Mouse (Mus musculus) intestine, postnatal 0 days (tissue): ENCODE results near the gene Fam174b. TPM values are rescaled to one million over a fixed set of nuclear protein-coding genes. Genes with fewer than 3 reads are reported as not detected.

ENCODE experiments used
- ATAC-seq: fragments of 200-750 bp; cut with Nextera tagmentation; 2 replicates; pipeline ENCODE4 v1.8.0; 2017; ENCODE audit warnings: mild to moderate bottlenecking, moderate TSS enrichment, moderate library complexity
- H3K27ac ChIP-seq: fragments of 300-500 bp; sonication (generic); 2 replicates; pipeline ENCODE4 v1.5.1; 2014; ENCODE audit warnings: mild to moderate bottlenecking, low read depth, low read length, moderate library complexity
- H3K27me3 ChIP-seq: fragments of 300-500 bp; sonication (generic); replicated peaks from 2 replicates; pipeline ENCODE4 v1.6.1; 2014; ENCODE audit warnings: low read length, mixed read lengths; ENCODE audit not compliant: control insufficient read depth, insufficient read depth
- H3K36me3 ChIP-seq: fragments of 300-500 bp; sonication (generic); 2 replicates; pipeline ENCODE4 v1.6.1; 2014; ENCODE audit warnings: mild to moderate bottlenecking, moderate library complexity; ENCODE audit not compliant: control insufficient read depth, insufficient read depth
- H3K4me1 ChIP-seq: fragments of 300-500 bp; sonication (generic); replicated peaks from 2 replicates; pipeline ENCODE4 v1.6.1; 2014; ENCODE audit warnings: antibody characterized with exemption, low read length, mixed read lengths; ENCODE audit not compliant: control insufficient read depth, insufficient read depth
- H3K4me2 ChIP-seq: fragments of 300-500 bp; sonication (generic); replicated peaks from 2 replicates; pipeline ENCODE4 v1.6.1; 2014; ENCODE audit warnings: low read depth, mild to moderate bottlenecking, moderate library complexity
- H3K4me3 ChIP-seq: fragments of 300-500 bp; sonication (generic); 2 replicates; pipeline ENCODE4 v1.5.1; 2014; ENCODE audit warnings: low read depth, low read length
- H3K9ac ChIP-seq: fragments of 300-500 bp; sonication (generic); 2 replicates; pipeline ENCODE4 v1.6.1; 2014; ENCODE audit warnings: mild to moderate bottlenecking, low read depth, low read length
- H3K9me3 ChIP-seq: fragments of 300-500 bp; sonication (generic); 2 replicates; pipeline ENCODE4 v1.6.1; 2016; ENCODE audit warnings: mixed run types; ENCODE audit not compliant: control insufficient read depth
- CTCF ChIP-seq: sonication (generic); IDR thresholded peaks from 2 replicates; pipeline ENCODE4 v1.5.1; 2016; ENCODE audit warnings: low read depth, mild to moderate bottlenecking, control low read depth, antibody characterized with exemption, moderate library complexity
- WGBS: fragments of 180-500 bp; shearing (Covaris S2); extraction: QIAGEN DNeasy Blood & Tissue Kit; methylation state at CpG from one replicate; pipeline ENCODE4 v1.1.7; 2014; 5-methylcytosine and 5-hydroxymethylcytosine counted together
- polyA plus RNA-seq: library from polyadenylated mRNA; unstranded; fragments of >200 nt; fragmentation: Nextera tagmentation; extraction: Ambion mirVana; gene quantifications from 2 replicates; pipeline ENCODE4 v1.2.1, GENCODE M21; 2015

Gene Fam174b
- polyA plus RNA-seq, 1 experiment from 2014 or later: 11.6 TPM

DNA sequence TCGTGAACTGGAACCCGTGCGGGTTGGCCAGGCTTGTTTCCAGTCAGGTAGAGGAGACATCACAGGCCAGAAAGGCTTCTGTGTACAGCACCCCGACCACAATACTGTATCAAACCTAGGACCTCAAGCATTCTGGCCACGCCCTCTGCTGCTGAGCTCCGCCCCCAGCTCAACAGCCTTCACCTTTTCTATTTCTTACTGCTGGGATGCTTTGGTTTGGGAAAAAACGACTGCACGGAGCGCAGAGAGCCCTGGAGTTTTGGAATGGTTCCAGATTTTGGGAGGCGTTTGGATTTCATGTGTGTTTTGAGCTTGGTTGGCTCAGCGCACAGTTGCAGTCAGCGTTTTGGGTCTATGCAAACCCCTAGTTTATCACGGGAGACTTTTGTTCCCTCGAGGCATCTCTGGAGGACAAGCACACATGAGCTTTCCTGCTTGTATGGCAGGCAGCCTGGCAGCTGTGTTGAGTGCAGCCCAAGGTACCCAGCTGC lies 32.2 kb downstream of the Fam174b start:
- H3K9ac ChIP-seq: no peak overlapping the region
- H3K27me3 ChIP-seq: no peaks in the 10 kb centered on the region
- H3K36me3 ChIP-seq: no peaks in the 10 kb centered on the region
- no peaks in the 10 kb centered on the region for H3K9me3 ChIP-seq
- H3K27ac ChIP-seq: no peak overlapping the region
- 71% methylated on average over 14 of the region's 14 CpGs for WGBS
- H3K4me3 ChIP-seq: no peak overlapping the region
- H3K4me2 ChIP-seq: no peak overlapping the region
- no peak for TF ChIP-seq CTCF
- H3K4me1 ChIP-seq: no peaks in the 10 kb centered on the region
- ATAC-seq: no peak

DNA sequence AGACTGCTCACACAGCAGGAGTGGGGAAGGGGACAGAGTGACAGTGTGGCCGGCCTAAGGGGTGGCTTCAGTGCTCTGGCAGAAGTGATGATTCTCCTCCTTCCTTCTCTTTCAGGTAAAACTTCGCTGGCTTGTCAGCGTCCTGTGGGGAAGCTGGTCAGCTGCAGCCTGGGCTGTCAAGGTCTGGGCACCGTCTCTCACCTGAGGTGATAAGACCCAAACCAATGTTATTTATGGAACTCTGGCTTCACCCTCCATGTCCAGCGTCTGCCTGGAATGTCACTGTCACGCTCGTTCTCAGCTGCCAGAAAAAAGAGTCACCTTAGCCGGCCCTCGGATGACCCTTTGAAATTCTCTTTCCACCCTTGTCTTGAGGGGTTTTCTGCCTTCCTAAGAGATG lies 34.7 kb downstream of the Fam174b start:
- no peak overlapping the region for H3K27ac ChIP-seq
- WGBS: 72% methylated on average over 9 of the region's 9 CpGs
- H3K4me1 ChIP-seq: no peaks in the 10 kb centered on the region
- no peak overlapping the region for H3K4me3 ChIP-seq
- no peak for TF ChIP-seq CTCF
- no peaks in the 10 kb centered on the region for H3K36me3 ChIP-seq
- H3K4me2 ChIP-seq: no peak overlapping the region
- H3K9ac ChIP-seq: no peak overlapping the region
- no peaks in the 10 kb centered on the region for H3K27me3 ChIP-seq
- H3K9me3 ChIP-seq: no peaks in the 10 kb centered on the region
- ATAC-seq: no peak

DNA sequence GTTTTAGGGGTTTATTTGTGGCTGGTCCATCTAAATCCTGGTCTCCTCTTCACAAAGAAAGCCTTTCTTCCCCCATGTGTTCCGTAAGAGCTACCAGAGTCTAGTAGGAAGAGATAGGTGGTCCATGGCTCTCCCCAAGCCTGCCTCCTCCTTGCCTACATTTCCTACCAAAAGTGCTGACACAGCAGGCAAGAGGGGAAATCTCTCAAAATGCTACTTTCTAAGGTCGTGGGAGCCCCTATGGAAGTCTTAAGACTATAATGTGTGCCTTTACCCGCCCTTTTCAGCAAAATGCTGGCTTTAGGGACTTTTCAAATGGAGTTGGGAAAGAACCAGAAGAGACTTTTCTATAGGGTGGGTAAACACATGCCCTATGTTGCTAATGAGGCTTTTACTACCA lies 37.7 kb downstream of the Fam174b start:
- H3K9me3 ChIP-seq: no peaks in the 10 kb centered on the region
- 77% methylated on average over 3 of the region's 3 CpGs for WGBS
- no peaks in the 10 kb centered on the region for H3K27me3 ChIP-seq
- no peak for TF ChIP-seq CTCF
- ATAC-seq: no peak
- H3K27ac ChIP-seq: no peak overlapping the region
- no peaks in the 10 kb centered on the region for H3K36me3 ChIP-seq
- no peak overlapping the region for H3K9ac ChIP-seq
- no peak overlapping the region for H3K4me3 ChIP-seq
- H3K4me1 ChIP-seq: no peaks in the 10 kb centered on the region
- H3K4me2 ChIP-seq: no peak overlapping the region

GRCm38 (mm10) chr7:73784736-73785428 lies 44.8 kb downstream of the Fam174b start:
- 82% methylated on average over 4 of the region's 4 CpGs for WGBS
- Histone ChIP-seq H3K4me1 (no peaks in the 10 kb centered on the region), H3K4me3 (no peak overlapping the region), H3K27me3 (no peaks in the 10 kb centered on the region), H3K36me3 (no peaks in the 10 kb centered on the region), H3K9ac (no peak overlapping the region), H3K9me3 (no peaks in the 10 kb centered on the region), H3K27ac (no peak overlapping the region), H3K4me2 (no peak overlapping the region)
- no peak for TF ChIP-seq CTCF
- no peak for ATAC-seq

DNA sequence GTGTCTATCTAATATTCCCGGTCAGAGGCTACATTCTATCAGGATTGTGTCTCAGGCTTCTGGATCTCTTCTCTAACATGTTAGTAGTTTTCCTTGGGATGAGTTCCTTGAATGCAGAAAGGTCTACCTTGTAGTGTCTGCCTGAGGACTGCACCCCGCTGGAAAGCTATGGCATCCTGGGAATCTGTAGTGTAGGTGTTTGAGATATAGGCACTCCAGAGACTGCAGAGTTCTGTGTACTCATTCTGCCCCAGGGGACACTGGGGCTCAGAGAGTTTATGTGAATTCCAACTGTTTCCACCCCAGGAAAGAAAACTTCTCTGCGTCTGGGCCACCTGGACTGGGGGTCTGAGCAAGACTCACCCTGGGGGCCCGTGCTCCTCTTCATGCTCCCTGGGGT lies 45.7 kb downstream of the Fam174b start:
- Histone ChIP-seq H3K9ac (no peak overlapping the region), H3K4me1 (no peaks in the 10 kb centered on the region), H3K27me3 (no peaks in the 10 kb centered on the region), H3K27ac (no peak overlapping the region), H3K4me2 (no peak overlapping the region), H3K9me3 (no peaks in the 10 kb centered on the region), H3K36me3 (no peaks in the 10 kb centered on the region), H3K4me3 (no peak overlapping the region)
- no peak for TF ChIP-seq CTCF
- no peak for ATAC-seq
- WGBS: 88% methylated on average over 4 of the region's 4 CpGs

- Histone ChIP-seq H3K36me3 (no peaks in the 10 kb centered on the region), H3K4me3 (no peak overlapping the region), H3K9ac (no peak overlapping the region), H3K9me3 (no peaks in the 10 kb centered on the region), H3K27me3 (no peaks in the 10 kb centered on the region), H3K4me1 (no peaks in the 10 kb centered on the region), H3K27ac (no peak overlapping the region), H3K4me2 (no peak overlapping the region)
- ATAC-seq: no peak
- whole genome bisulfite sequencing: 82% methylated on average over 8 of the region's 8 CpGs
- no peak for TF ChIP-seq CTCF
These were observed 47.4 kb downstream of the Fam174b start for GRCm38 (mm10) chr7:73787513-73787912.
